Mouse (Mus musculus) liver, postnatal 0 days (tissue): Measurements from ENCODE around the gene Sox5. TPM values are rescaled to one million over a fixed set of nuclear protein-coding genes. Genes with fewer than 3 reads are reported as not detected.

Experiments used
- ATAC-seq: fragments of 200-750 bp; cut with Nextera tagmentation; 2 replicates; pipeline ENCODE4 v1.8.0; 2017; ENCODE audit warnings: mild to moderate bottlenecking, moderate library complexity
- DNase-seq: peaks from one replicate; pipeline ENCODE4 v3.0.0-alpha.2; 2016
- H3K27ac ChIP-seq: fragments of 300-500 bp; sonication (generic); 2 replicates; pipeline ENCODE4 v1.5.1; 2014; ENCODE audit warnings: antibody characterized with exemption, moderate library complexity, mild to moderate bottlenecking, low read depth
- H3K27me3 ChIP-seq: fragments of 300-500 bp; sonication (generic); 2 replicates; pipeline ENCODE4 v1.6.1; 2014; ENCODE audit warnings: low read length, control low read depth, mixed read lengths; ENCODE audit not compliant: insufficient read depth
- H3K36me3 ChIP-seq: fragments of 300-500 bp; sonication (generic); replicated peaks from 2 replicates; pipeline ENCODE4 v1.6.1; 2014; ENCODE audit warnings: mild to moderate bottlenecking, control low read depth, low read length, moderate library complexity, mixed read lengths; ENCODE audit not compliant: insufficient read depth
- H3K4me1 ChIP-seq: fragments of 300-500 bp; sonication (generic); 2 replicates; pipeline ENCODE4 v1.6.1; 2014; ENCODE audit warnings: antibody characterized with exemption, mild to moderate bottlenecking, control low read depth; ENCODE audit not compliant: insufficient read depth
- H3K4me2 ChIP-seq: fragments of 300-500 bp; sonication (generic); 2 replicates; pipeline ENCODE4 v1.6.1; 2014; ENCODE audit warnings: low read depth, mild to moderate bottlenecking, low read length, moderate library complexity, mixed read lengths
- H3K4me3 ChIP-seq: fragments of 300-500 bp; sonication (generic); 2 replicates; pipeline ENCODE4 v1.5.1; 2014; ENCODE audit warnings: low read depth, low read length
- H3K9ac ChIP-seq: fragments of 300-500 bp; sonication (generic); replicated peaks from 2 replicates; pipeline ENCODE4 v1.6.1; 2014; ENCODE audit warnings: mild to moderate bottlenecking, moderate library complexity
- H3K9me3 ChIP-seq: fragments of 300-500 bp; sonication (generic); 2 replicates; pipeline ENCODE4 v1.6.1; 2016; ENCODE audit warnings: mild to moderate bottlenecking, control low read depth, low read length, mixed read lengths
- CTCF ChIP-seq: sonication (generic); IDR thresholded peaks from 2 replicates; pipeline ENCODE4 v1.5.1; 2016; ENCODE audit warnings: antibody characterized with exemption, low read depth
- EP300 ChIP-seq: IDR thresholded peaks from 2 replicates; pipeline ENCODE4 v1.6.1; 2016; ENCODE audit warnings: antibody characterized with exemption, low read depth, mild to moderate bottlenecking
- WGBS: fragments of 180-500 bp; shearing (Covaris S2); extraction: QIAGEN DNeasy Blood & Tissue Kit; methylation state at CpG from one replicate; pipeline ENCODE4 v1.1.7; 2014; ENCODE audit not compliant: insufficient replicate concordance; 5-methylcytosine and 5-hydroxymethylcytosine counted together
- polyA plus RNA-seq: library from polyadenylated mRNA; unstranded; fragments of >200 nt; fragmentation: Nextera tagmentation; extraction: Ambion mirVana; gene quantifications from 2 replicates; pipeline ENCODE4 v1.2.1, GENCODE M21; 2015

The Sox5 gene
- polyA plus RNA-seq, 1 experiment from 2014 or later, result 7.5 TPM

DNA sequence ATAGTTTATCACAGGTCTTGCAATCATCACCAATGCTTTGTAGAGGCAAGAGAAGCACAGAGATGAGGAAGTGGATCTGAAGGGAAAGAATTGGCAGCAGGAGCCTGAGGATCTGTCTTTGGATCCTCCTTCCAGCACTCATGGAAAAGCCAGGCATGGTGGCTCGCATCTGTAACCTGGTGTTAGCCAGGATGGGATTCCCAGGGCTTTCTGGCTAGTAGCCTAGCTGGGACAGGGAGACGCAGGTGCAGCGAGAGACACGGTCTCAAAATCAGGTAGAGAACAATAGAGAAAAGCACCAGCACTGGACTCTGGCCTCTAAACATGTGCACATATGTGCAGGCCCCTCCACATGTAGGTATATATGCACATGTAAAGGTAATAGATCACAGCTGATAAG lies 330.1 kb downstream of the Sox5 start:
- no peak overlapping the region for H3K9ac ChIP-seq
- H3K4me3 ChIP-seq, result no peak overlapping the region
- no peaks in the 10 kb centered on the region for H3K4me1 ChIP-seq
- no peaks in the 10 kb centered on the region for H3K27me3 ChIP-seq
- no peak overlapping the region for H3K27ac ChIP-seq
- no peaks in the 10 kb centered on the region for H3K36me3 ChIP-seq
- no peaks in the 10 kb centered on the region for H3K9me3 ChIP-seq
- no peak overlapping the region for H3K4me2 ChIP-seq
- 84% methylated on average over 4 of the region's 4 CpGs for WGBS
- DNase-seq (no peak), ATAC-seq (no peak)
- TF ChIP-seq EP300, result no peak
- TF ChIP-seq CTCF, result no peak

DNA sequence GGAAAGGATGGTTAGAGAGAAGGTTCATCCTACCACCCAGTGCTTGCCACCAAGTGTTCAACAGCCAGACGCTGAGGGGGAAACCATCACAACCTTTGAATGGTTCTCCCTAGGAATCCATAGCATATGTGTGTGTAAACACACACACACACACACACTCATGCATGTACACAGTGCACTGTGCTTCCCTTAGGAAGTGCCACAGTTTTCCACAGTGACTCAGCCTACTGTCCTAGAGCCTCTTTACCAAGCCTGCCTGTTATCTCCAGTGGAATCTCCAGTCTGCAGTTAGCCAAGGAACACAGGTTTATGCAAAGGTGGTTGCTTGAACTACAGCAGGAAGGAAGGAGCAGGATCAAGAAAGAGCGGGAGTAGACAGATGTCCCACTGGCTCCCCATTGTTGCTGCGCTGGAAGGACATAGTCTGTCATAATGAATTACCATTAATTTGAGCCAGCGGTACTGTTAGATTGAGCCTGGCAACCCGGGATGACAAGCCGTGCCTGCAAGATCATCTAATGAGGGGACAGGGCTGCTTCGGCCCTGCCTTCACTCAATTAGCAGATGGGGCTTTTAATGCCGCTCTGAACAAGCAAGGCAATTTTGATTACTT lies 335.9 kb downstream of the Sox5 start:
- H3K9me3 ChIP-seq, result no peaks in the 10 kb centered on the region
- no peak for DNase-seq
- no peak for TF ChIP-seq CTCF
- no peak for TF ChIP-seq EP300
- peaks cover 6% of the 10 kb centered on the region for H3K4me1 ChIP-seq
- WGBS, result 86% methylated on average over 8 of the region's 8 CpGs
- no peak overlapping the region for H3K4me2 ChIP-seq
- ATAC-seq, result no peak
- H3K27me3 ChIP-seq, result no peaks in the 10 kb centered on the region
- H3K4me3 ChIP-seq, result no peak overlapping the region
- no peaks in the 10 kb centered on the region for H3K36me3 ChIP-seq
- H3K9ac ChIP-seq, result no peak overlapping the region
- H3K27ac ChIP-seq, result no peak overlapping the region

DNA sequence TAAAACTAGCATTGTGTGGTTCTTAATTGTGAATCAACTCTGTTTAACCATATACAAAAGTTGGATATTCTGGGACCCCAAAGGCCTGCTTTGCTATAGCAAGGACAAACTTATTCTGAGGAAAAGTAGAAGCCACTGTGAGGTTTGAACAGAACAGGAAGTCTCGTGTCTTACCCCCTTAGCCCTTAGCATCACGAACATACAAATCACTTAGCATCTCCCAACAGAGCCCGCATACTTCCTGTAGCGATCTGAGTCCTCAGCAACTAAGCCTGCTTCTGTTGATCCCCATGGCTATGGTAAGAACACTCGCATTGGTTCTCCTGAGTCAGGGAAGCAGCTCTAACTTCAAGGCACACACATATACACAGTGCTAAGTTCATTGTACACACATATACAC lies 337.4 kb downstream of the Sox5 start:
- Histone ChIP-seq H3K4me2 (no peak overlapping the region), H3K27me3 (no peaks in the 10 kb centered on the region), H3K4me1 (peaks cover 6% of the 10 kb centered on the region), H3K9ac (no peak overlapping the region), H3K9me3 (no peaks in the 10 kb centered on the region), H3K27ac (no peak overlapping the region), H3K4me3 (no peak overlapping the region), H3K36me3 (no peaks in the 10 kb centered on the region)
- TF ChIP-seq CTCF (no peak), EP300 (no peak)
- DNase-seq (no peak), ATAC-seq (no peak)
- 64% methylated on average over 5 of the region's 5 CpGs for WGBS

DNA sequence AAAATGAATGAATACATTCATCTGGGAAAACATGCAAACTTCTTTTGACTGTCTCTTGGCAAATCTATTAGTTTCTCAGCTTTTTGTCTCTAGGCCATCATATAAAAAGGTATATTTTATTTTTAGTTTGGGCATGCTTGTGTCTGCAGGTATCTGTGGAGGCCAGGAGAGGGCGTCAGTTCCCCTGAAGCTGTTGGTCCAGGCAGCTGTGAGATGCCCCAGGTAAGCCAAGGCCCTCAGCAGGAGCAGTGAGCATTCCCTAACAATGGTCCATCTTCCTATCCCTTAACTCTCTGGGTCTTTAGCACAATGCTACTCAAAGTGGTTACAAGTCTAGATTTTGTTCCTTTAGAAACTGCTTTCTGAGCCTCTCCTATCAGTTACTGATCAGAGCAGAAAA lies 338.1 kb downstream of the Sox5 start:
- no peaks in the 10 kb centered on the region for H3K36me3 ChIP-seq
- H3K4me3 ChIP-seq, result no peak overlapping the region
- peaks cover 6% of the 10 kb centered on the region for H3K4me1 ChIP-seq
- no peak overlapping the region for H3K4me2 ChIP-seq
- DNase-seq (no peak), ATAC-seq (no peak)
- no peak for TF ChIP-seq CTCF
- no peak for TF ChIP-seq EP300
- H3K27me3 ChIP-seq, result no peaks in the 10 kb centered on the region
- no peak overlapping the region for H3K27ac ChIP-seq
- H3K9ac ChIP-seq, result no peak overlapping the region
- 56% methylated on average over 1 of the region's 1 CpGs for WGBS
- no peaks in the 10 kb centered on the region for H3K9me3 ChIP-seq

DNA sequence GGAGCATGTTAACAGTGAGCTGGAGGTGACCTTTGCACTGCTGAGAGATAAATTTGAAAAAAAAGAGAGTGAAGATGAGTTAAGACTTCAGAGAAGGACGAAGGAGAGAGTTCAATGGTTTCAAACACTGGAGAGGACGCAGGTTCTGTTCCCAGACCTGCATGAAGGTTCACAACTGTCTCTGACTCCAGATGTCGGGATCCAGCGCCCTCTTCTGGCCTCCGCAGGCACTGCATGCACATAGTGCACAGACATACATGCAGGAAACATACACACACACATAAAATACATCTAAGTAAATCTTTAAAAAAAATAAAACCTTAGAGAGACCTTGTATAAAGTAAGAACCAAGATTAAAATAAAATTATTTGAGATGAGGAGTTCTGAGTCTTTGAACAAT lies 352.5 kb downstream of the Sox5 start:
- 67% methylated on average over 5 of the region's 5 CpGs for WGBS
- no peak overlapping the region for H3K27ac ChIP-seq
- DNase-seq, result no peak
- no peak overlapping the region for H3K4me3 ChIP-seq
- H3K4me2 ChIP-seq, result no peak overlapping the region
- no peaks in the 10 kb centered on the region for H3K27me3 ChIP-seq
- no peak for TF ChIP-seq EP300
- TF ChIP-seq CTCF, result peak; percentile 47
- no peak for ATAC-seq
- no peaks in the 10 kb centered on the region for H3K36me3 ChIP-seq
- H3K9me3 ChIP-seq, result no peaks in the 10 kb centered on the region
- no peak overlapping the region for H3K9ac ChIP-seq
- no peaks in the 10 kb centered on the region for H3K4me1 ChIP-seq

DNA sequence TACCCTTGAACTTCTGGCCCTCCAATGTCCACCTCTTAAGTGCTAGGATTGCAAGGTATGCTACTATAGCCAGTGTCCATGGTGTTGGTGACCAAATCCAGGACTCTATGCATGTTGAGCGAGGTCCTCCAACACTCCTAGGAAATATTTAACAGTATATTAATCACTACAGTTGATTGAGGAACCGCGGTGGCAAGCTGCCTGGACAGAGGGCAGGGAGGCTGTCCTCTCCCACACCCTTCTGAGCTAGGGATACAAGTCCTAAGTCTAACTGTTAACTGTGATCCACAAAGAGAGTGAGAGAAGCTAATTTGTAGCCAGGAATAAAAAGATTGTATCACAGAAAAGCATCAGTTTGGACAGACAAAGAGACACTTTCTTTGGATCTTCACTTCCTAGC lies 373.7 kb downstream of the Sox5 start:
- DNase-seq (peak; percentile 38), ATAC-seq (peak; percentile 61)
- Histone ChIP-seq H3K4me1 (no peaks in the 10 kb centered on the region), H3K4me3 (no peak overlapping the region), H3K27ac (no peak overlapping the region), H3K27me3 (no peaks in the 10 kb centered on the region), H3K36me3 (no peaks in the 10 kb centered on the region), H3K9ac (no peak overlapping the region), H3K9me3 (no peaks in the 10 kb centered on the region), H3K4me2 (no peak overlapping the region)
- WGBS, result 53% methylated on average over 3 of the region's 3 CpGs
- TF ChIP-seq CTCF (no peak), EP300 (no peak)

DNA sequence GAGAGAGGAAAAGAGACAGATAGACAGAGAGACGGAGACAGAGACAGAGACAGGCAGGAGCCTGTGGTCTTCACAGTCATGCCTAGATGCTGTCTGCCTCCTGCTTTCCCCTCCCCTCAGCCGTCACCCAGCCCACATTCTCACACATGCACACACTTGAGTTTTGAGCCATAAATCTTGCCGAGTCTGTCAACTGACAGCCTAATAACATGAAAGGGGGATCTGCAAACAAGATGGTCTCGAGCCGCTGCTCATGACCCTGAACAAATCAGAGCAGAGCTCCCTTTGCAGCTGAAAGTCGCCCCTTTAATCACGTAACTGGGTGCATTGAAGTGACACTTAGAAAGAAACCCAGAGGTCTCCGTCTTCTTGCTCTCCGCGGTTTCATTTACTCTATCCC lies 383.7 kb downstream of the Sox5 start:
- Histone ChIP-seq H3K27me3 (no peaks in the 10 kb centered on the region), H3K9me3 (no peaks in the 10 kb centered on the region), H3K36me3 (no peaks in the 10 kb centered on the region), H3K4me2 (no peak overlapping the region), H3K4me3 (no peak overlapping the region), H3K4me1 (no peaks in the 10 kb centered on the region), H3K9ac (no peak overlapping the region), H3K27ac (no peak overlapping the region)
- TF ChIP-seq CTCF (no peak), EP300 (no peak)
- ATAC-seq (no peak), DNase-seq (no peak)
- 58% methylated on average over 9 of the region's 10 CpGs for WGBS
